Mouse (Mus musculus) sigmoid colon, adult 10 weeks (tissue): ENCODE results near the gene Gm14151. TPM values are rescaled to one million over a fixed set of nuclear protein-coding genes. Genes with fewer than 3 reads are reported as not detected.

Source experiments
- polyA plus RNA-seq: library from polyadenylated mRNA; stranded (reverse); fragments of 350-450 nt; fragmentation: Illumina TruSeq; extraction: RNeasy Lipid Tissue Mini Kit (QIAGEN cat#74804); gene quantifications from one replicate; pipeline ENCODE4 v1.2.3, GENCODE M21; 2014; ENCODE audit warnings: low read depth, low replicate concordance

Gm14151 gene
- polyA plus RNA-seq, result not detected

DNA sequence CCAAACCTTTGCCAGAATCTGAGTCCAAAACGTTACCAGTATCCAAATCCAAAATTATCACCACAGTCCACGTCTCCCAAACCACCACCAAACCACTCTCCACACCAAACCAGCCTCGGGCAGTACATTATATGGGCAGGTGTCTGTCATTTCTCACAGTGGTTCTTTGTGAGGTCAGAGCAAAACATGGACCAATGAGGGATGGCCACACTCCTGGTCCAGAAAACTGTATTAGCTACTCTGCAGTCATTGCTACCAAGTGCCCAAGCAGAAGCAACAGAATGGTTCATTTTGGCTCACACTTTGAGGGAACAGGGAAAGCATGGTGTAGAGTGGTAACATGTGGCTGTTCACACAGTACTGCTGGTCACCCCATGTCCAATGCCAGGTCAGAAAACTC is at the start of gene Gm14151:
Gene Gm14151, minus strand, starts transcription at position 101 of the 400 bp plus-strand sequence.

DNA sequence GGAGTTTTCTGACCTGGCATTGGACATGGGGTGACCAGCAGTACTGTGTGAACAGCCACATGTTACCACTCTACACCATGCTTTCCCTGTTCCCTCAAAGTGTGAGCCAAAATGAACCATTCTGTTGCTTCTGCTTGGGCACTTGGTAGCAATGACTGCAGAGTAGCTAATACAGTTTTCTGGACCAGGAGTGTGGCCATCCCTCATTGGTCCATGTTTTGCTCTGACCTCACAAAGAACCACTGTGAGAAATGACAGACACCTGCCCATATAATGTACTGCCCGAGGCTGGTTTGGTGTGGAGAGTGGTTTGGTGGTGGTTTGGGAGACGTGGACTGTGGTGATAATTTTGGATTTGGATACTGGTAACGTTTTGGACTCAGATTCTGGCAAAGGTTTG is 5.8 kb upstream of the Gm14151 start, which contains the start of gene Gm14147:
Gene Gm14147, plus strand, starts transcription at position 301 of the 400 bp plus-strand sequence.

DNA sequence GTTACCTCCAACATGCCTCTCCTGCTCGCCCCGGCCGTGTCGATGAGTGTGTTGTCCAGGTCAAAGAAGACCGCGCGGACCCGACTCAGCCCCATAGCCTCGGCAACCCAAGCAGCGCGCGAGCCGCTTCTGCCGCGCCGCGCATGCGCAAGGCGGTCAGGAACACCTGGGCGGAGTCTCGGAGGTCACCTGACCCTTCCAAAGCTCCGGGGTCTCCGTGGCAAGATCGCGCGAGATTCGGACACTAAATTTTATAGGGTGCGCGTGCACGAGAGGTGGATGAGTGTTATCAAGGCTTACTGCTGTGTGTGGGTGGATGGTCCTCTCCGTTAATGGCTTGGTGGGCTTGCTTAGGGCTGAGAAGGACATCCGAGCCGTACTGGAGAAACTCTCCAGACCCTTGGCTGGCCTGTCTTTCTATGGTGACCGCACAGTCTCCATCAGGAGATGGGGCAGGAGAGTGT is 52.9 kb downstream of the Gm14151 start, which contains the start of the genes Ninl and Nanp:
Gene Ninl, minus strand, starts transcription at position 151 of the 464 bp plus-strand sequence.
Gene Nanp, minus strand, starts transcription at position 167 of the 464 bp plus-strand sequence.

Other genes with a start within 250 kb of the Gm14151 start
- 66.9 TPM for gene Abhd12, start 187.6 kb downstream of the Gm14151 start, polyA plus RNA-seq
- 5.3 TPM for gene Gins1, start 186.9 kb downstream of the Gm14151 start, polyA plus RNA-seq
- gene Ninl, start 53.0 kb downstream of the Gm14151 start, polyA plus RNA-seq, result 1.2 TPM
- 54.6 TPM for gene Nanp, start 53.0 kb downstream of the Gm14151 start, polyA plus RNA-seq
- gene Gm14147, start 5.9 kb upstream of the Gm14151 start, polyA plus RNA-seq, result not detected